Mouse (Mus musculus): Measurements from ENCODE around the gene Trip6. TPM values are rescaled to one million over a fixed set of nuclear protein-coding genes. Genes with fewer than 3 reads are reported as not detected.
"Not testable (repeated sequence)": the region's sequence is repeated elsewhere in the genome, so short reads cannot be mapped to it uniquely, and the experiment has no call there.

Trip6 gene
- polyA plus RNA-seq, 1 experiment from 2014 or later, result 36.7 TPM

GRCm38 (mm10) chr5:137285045-137285444, 29.2 kb downstream of the Trip6 start:
- Histone ChIP-seq H3K4me2 (no peak overlapping the region), H3K27me3 (ENCODE audit: control insufficient read depth, insufficient read depth, low read length) (peaks cover 27% of the 10 kb centered on the region), H3K9me3 (replicated peaks; ENCODE audit: control insufficient read depth, low read length) (no peaks in the 10 kb centered on the region; the same call in 1 of the 2 replicates), H3K4me1 (ENCODE audit: control insufficient read depth, insufficient read depth, low read length) (peaks cover 27% of the 10 kb centered on the region), H3K4me3 (ENCODE audit: low read depth, low read length) (no peak overlapping the region), H3K9ac (ENCODE audit: low read depth, low read length) (no peak overlapping the region), H3K27ac (ENCODE audit: low read depth, low read length) (no peak overlapping the region), H3K36me3 (ENCODE audit: control insufficient read depth, insufficient read depth, low read length) (no peaks in the 10 kb centered on the region)
- 54% methylated on average over 5 of the region's 5 CpGs for WGBS (ENCODE audit: insufficient replicate concordance)
- no peak for ATAC-seq (replicated peaks; ENCODE audit: insufficient number of reproducible peaks, low FRiP score, low TSS enrichment)

- WGBS (ENCODE audit: insufficient replicate concordance), result 74% methylated on average over 5 of the region's 6 CpGs
- not testable (repeated sequence) for H3K36me3 ChIP-seq (ENCODE audit: control insufficient read depth, insufficient read depth, low read length); H3K4me2 ChIP-seq; H3K9me3 ChIP-seq (replicated peaks; ENCODE audit: control insufficient read depth, low read length); H3K27ac ChIP-seq (ENCODE audit: low read depth, low read length); H3K4me3 ChIP-seq (ENCODE audit: low read depth, low read length); H3K9ac ChIP-seq (ENCODE audit: low read depth, low read length); ATAC-seq (replicated peaks; ENCODE audit: insufficient number of reproducible peaks, low FRiP score, low TSS enrichment)
- peaks cover 21% of the 10 kb centered on the region for H3K4me1 ChIP-seq (ENCODE audit: control insufficient read depth, insufficient read depth, low read length)
- peaks cover 21% of the 10 kb centered on the region for H3K27me3 ChIP-seq (ENCODE audit: control insufficient read depth, insufficient read depth, low read length)
These were observed 29.8 kb downstream of the Trip6 start for GRCm38 (mm10) chr5:137284411-137284810.

- H3K4me3 ChIP-seq (ENCODE audit: low read depth, low read length), result no peak overlapping the region
- no peak overlapping the region for H3K27ac ChIP-seq (ENCODE audit: low read depth, low read length)
- peaks cover 6% of the 10 kb centered on the region; the same call in 1 of the 2 replicates for H3K9me3 ChIP-seq (replicated peaks; ENCODE audit: control insufficient read depth, low read length)
- 65% methylated on average over 18 of the region's 18 CpGs for WGBS (ENCODE audit: insufficient replicate concordance)
- H3K27me3 ChIP-seq (ENCODE audit: control insufficient read depth, insufficient read depth, low read length), result no peaks in the 10 kb centered on the region
- H3K4me1 ChIP-seq (ENCODE audit: control insufficient read depth, insufficient read depth, low read length), result no peaks in the 10 kb centered on the region
- no peak overlapping the region for H3K4me2 ChIP-seq
- no peak for ATAC-seq (replicated peaks; ENCODE audit: insufficient number of reproducible peaks, low FRiP score, low TSS enrichment)
- no peak overlapping the region for H3K9ac ChIP-seq (ENCODE audit: low read depth, low read length)
- H3K36me3 ChIP-seq (ENCODE audit: control insufficient read depth, insufficient read depth, low read length), result no peaks in the 10 kb centered on the region
These were observed 36.6 kb downstream of the Trip6 start for GRCm38 (mm10) chr5:137277360-137278342.

- WGBS (ENCODE audit: insufficient replicate concordance), result 28% methylated on average over 16 of the region's 18 CpGs
- 0 out of 2 replicates have a peak overlapping the region, but pooled peaks have one; percentile 3 for H3K4me2 ChIP-seq
These were observed 45.9 kb downstream of the Trip6 start for GRCm38 (mm10) chr5:137268131-137268910.

GRCm38 (mm10) chr5:137264787-137265186, 49.4 kb downstream of the Trip6 start:
- Histone ChIP-seq H3K4me3 (ENCODE audit: low read depth, low read length) (no peak overlapping the region), H3K9me3 (replicated peaks; ENCODE audit: control insufficient read depth, low read length) (no peaks in the 10 kb centered on the region), H3K27me3 (ENCODE audit: control insufficient read depth, insufficient read depth, low read length) (no peaks in the 10 kb centered on the region), H3K9ac (ENCODE audit: low read depth, low read length) (no peak overlapping the region), H3K36me3 (ENCODE audit: control insufficient read depth, insufficient read depth, low read length) (no peaks in the 10 kb centered on the region), H3K4me1 (ENCODE audit: control insufficient read depth, insufficient read depth, low read length) (no peaks in the 10 kb centered on the region), H3K4me2 (no peak overlapping the region), H3K27ac (ENCODE audit: low read depth, low read length) (no peak overlapping the region)
- no peak for ATAC-seq (replicated peaks; ENCODE audit: insufficient number of reproducible peaks, low FRiP score, low TSS enrichment)
- 78% methylated on average over 11 of the region's 11 CpGs for WGBS (ENCODE audit: insufficient replicate concordance)

More at GRCm38 (mm10) chr5:137268131-137268910, 45.9 kb downstream of the Trip6 start:
- Histone ChIP-seq H3K36me3 (ENCODE audit: control insufficient read depth, insufficient read depth, low read length) (no peaks in the 10 kb centered on the region), H3K27ac (ENCODE audit: low read depth, low read length) (no peak overlapping the region), H3K27me3 (ENCODE audit: control insufficient read depth, insufficient read depth, low read length) (no peaks in the 10 kb centered on the region), H3K4me3 (ENCODE audit: low read depth, low read length) (no peak overlapping the region), H3K9me3 (replicated peaks; ENCODE audit: control insufficient read depth, low read length) (peaks cover 5% of the 10 kb centered on the region; the same call in 1 of the 2 replicates), H3K9ac (ENCODE audit: low read depth, low read length) (no peak overlapping the region), H3K4me1 (ENCODE audit: control insufficient read depth, insufficient read depth, low read length) (no peaks in the 10 kb centered on the region)
- no peak for ATAC-seq (replicated peaks; ENCODE audit: insufficient number of reproducible peaks, low FRiP score, low TSS enrichment)

- Histone ChIP-seq H3K4me2 (no peak overlapping the region), H3K9me3 (replicated peaks; ENCODE audit: control insufficient read depth, low read length) (no peaks in the 10 kb centered on the region), H3K9ac (ENCODE audit: low read depth, low read length) (no peak overlapping the region), H3K27ac (ENCODE audit: low read depth, low read length) (no peak overlapping the region), H3K4me1 (ENCODE audit: control insufficient read depth, insufficient read depth, low read length) (no peaks in the 10 kb centered on the region), H3K4me3 (ENCODE audit: low read depth, low read length) (no peak overlapping the region), H3K27me3 (ENCODE audit: control insufficient read depth, insufficient read depth, low read length) (no peaks in the 10 kb centered on the region), H3K36me3 (ENCODE audit: control insufficient read depth, insufficient read depth, low read length) (no peaks in the 10 kb centered on the region)
- 73% methylated on average over 14 of the region's 14 CpGs for WGBS (ENCODE audit: insufficient replicate concordance)
- ATAC-seq (replicated peaks; ENCODE audit: insufficient number of reproducible peaks, low FRiP score, low TSS enrichment), result no peak
These were observed 50.1 kb downstream of the Trip6 start for GRCm38 (mm10) chr5:137263897-137264720.
